Mouse (Mus musculus) frontal cortex, postnatal 36 days (tissue): ENCODE measurements around the gene Sult4a1.

Source experiments
- DNase-seq, 2 experiments: peaks; one replicate each; pipeline ENCODE4 v3.0.0; 2022; ENCODE audit warnings: low spot score in 2 of 2

Gene Sult4a1

GRCm38 (mm10) chr15:84096051-84096450, 9.5 kb downstream of the Sult4a1 start:
- no peak for DNase-seq

- no peak for DNase-seq
Observed at GRCm38 (mm10) chr15:84094921-84095320, 10.6 kb downstream of the Sult4a1 start.

GRCm38 (mm10) chr15:84086775-84087174, 18.8 kb downstream of the Sult4a1 start:
- DNase-seq, result no peak

GRCm38 (mm10) chr15:84086364-84086763, 19.2 kb downstream of the Sult4a1 start:
- DNase-seq, result no peak

DNA sequence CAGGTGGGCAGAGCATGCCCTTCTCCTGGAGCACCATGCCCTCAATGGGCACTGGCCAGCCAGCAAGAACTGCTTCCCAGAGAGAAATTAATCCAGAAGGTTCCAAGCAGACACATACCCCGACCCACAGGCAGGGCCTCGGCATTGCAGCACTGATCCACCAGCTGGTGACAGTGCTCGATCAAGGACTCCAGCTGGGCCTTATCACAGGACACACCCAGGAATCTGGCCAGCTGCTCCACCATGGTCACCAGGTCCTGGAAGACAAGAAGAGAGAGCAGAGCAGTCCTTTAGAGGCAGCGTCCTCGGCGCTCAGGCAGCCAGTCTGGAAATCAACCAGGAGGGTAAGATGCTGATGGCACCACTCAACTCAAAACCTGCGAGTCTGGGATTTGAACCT, 25.5 kb downstream of the Sult4a1 start:
- DNase-seq, result no peak

GRCm38 (mm10) chr15:84079519-84079918, 26.0 kb downstream of the Sult4a1 start:
- peak; percentile 66 to 73 for DNase-seq

DNA sequence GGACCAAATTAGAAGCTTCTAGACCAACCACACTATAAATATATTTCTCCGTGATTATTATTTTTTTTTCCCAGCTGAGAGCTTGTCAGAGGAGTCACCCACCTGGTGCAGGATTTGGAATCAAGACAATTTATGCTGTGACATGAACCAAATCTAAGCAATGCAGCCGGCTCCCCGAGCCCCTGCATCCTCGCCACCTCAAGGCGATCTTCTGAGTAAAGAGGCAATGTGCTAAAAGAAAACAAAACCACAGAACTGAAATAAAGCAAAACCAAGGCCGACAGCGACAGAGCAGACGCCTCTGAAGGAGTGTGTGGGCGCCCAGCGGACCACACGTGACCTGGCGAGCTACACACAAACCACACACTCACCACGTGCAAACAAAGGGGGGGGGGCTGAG, 26.9 kb downstream of the Sult4a1 start:
- peak in 1 of 2 experiments; percentile 70 for DNase-seq

DNA sequence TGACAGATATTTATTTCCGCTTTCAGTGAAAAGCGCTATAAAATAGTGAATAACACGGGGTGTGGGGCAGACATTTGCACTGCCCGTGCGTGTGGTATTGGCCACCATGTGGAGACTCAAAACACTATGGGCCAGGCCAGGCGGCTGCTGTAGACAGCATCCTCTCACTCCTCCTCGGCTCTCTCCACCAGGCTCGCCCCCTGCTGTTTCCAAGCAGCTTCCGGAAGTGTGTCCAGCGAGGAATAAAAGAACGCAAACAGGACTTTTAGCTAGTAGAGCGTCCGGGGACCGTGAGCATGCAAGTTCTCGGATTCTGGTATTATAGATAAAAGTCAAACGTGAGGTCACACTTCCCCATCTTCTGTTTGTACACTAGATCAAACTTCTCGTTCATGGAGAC, 28.4 kb downstream of the Sult4a1 start:
- DNase-seq, result no peak

GRCm38 (mm10) chr15:84074705-84075185, 30.8 kb downstream of the Sult4a1 start:
- DNase-seq, result no peak

- peak; percentile 76 for DNase-seq
Observed at GRCm38 (mm10) chr15:84073911-84074704, 31.4 kb downstream of the Sult4a1 start.

GRCm38 (mm10) chr15:84073058-84073457, 32.5 kb downstream of the Sult4a1 start:
- DNase-seq, result no peak

GRCm38 (mm10) chr15:84072226-84072625, 33.3 kb downstream of the Sult4a1 start:
- peak; percentile 90 to 95 for DNase-seq

DNA sequence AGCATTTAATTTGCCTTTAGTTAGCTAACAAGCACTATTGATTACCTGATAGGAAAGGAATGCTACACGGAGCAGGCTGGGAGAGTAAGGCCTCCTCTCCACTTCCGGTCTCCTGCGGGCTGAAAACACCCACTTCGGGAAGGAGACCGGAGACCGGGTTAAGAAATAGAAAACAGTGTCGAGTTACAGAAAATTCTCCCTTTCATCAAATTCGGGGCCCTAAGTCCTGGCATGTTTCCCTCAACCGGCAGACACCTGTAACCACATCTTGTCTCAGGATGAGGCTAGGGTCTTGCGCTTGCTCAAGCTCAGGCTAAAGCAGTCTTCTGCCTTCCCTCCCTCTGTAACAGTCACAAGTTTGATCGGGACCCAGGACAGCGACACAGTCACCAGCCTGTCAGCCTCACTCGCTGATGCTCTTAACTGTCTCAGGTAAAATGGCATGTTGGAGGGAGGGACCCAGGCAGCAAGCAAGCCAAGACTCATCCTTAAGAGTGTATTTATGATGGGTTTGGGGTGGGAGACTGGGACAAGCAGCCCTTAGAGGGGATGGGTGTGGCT, 35.4 kb downstream of the Sult4a1 start:
- DNase-seq, result no peak

DNA sequence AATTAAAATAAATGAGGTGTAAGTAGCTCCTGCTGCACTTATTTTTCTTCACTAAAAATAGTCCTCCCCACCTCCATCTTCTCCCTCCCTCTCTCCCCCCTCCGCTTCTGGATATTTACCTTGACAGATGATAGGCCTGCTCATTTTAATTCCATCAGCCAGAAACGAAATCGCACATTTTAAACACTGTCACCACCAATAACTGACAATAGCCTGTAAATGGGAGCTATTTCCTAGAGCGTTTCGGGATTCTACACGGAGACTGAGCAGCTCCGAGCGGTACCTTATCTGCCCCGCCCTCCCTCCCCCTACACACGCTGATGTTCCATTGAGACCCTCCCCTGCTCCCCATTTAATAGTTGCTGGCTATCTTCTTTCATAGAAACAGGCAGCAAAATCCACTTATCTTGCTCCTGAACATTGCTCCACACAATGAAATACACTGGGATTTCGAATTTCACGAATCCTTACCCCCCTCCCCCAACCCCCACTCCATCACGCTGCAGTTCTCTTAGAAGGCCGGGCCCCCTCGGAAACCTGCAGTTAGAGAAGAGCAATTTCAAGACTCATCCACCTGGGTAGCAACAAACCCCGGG, 36.0 kb downstream of the Sult4a1 start:
- DNase-seq, result no peak

- DNase-seq, result no peak
Observed at GRCm38 (mm10) chr15:84065701-84066100, 39.9 kb downstream of the Sult4a1 start.

GRCm38 (mm10) chr15:84065140-84065539, 40.4 kb downstream of the Sult4a1 start, which contains the start of gene Efcab6:
Gene Efcab6 (minus strand): TSS chr15:84065379.
- DNase-seq, result peak; percentile 67 to 74

- no peak for DNase-seq
Observed at GRCm38 (mm10) chr15:84058841-84059240, 46.7 kb downstream of the Sult4a1 start.

DNA sequence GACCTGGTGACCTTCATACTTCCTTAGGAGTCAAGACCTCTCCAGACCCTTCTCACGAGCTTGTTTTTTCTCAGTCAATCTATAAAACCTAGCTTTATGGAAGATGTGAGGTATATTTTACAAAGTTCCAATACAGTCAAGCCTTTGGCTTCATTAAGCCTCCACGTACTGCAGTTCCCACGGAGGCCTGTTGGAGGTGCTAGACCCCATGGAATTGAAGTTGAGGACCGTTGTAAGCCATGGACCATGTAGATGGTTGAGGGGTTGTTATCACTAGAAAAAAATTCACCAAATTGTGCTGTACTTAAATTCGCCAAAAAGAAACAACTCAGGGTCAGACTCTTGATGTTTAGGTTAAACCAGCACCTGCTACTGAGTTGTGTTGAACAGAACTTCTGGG, 49.5 kb downstream of the Sult4a1 start:
- DNase-seq, result no peak

DNA sequence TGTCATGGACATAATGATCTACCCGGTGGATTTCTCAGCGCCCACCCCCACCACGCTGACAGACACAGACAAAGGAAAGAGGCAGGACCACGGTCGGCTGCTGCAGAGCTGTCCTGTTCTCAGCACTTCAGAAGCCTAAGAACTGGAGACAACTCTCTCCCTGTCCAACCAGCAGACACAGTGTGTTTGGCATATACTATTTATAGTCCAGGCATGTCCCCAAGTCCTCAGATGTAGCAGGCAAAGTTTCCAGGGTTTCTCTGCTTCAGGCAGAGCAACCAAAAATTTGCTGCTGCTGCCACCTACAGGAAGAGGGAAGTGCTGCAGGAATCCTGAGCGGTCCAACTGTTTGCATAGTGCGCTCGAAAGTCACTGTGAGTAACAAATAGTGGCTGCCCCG, 51.7 kb downstream of the Sult4a1 start:
- DNase-seq, result peak; percentile 87 to 90

- no peak for DNase-seq
Observed at GRCm38 (mm10) chr15:84053240-84053639, 52.3 kb downstream of the Sult4a1 start.

DNA sequence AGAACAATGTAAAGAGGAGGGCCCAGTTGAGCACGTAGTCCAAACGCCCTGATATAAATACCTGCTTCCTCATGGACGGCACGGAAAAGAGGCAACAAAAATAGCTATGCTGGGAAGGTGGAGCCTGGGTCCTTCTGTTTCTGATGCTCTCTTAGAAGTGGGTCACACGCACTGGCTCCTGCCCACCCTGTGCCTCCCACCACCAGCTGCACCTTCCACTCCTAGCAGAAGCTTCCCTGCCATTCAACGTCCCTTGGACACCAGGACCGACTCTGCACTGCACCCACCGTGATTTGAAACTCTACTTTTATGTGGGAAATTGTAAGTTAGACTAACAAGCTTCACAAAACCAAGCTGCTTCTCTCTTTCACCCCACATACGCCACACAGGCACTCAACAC, 53.2 kb downstream of the Sult4a1 start:
- no peak for DNase-seq

DNA sequence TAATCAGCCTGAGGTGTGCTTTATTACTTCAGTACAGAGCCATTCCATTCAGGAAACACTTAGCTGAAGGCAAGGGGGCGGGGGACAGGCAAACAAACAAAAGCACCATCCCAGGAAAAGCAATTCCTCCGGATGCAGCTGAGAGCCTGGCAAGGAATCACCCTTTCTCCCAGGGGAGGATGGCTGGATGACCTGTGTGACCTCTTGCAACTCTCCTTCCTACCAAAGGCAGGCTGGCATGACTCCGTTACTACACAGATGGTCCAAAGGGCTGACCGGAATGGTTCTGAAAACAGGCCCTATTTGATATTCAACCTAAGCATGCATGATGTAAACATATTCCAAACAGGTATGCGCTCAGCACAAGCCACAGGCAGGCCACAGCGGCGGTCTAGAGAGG, 56.0 kb downstream of the Sult4a1 start:
- no peak for DNase-seq

DNA sequence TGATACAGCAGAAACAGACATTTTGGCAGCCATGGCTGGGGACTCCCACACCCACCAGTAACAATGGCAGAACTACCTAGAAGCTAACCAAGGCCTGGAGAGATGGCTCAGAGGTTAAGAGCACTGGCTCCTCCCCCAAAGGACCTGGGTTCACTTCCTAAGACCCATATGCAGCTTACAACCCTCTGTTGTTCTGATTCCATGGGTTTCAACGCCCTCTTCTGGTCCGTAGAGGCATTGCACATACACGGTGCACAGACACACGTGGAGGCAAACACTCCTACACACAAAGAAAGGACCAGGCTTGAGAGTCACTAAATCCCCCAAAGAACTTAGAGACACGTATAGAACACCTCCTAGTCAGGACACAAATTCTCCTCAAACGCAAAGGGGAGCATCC, 60.0 kb downstream of the Sult4a1 start:
- no peak for DNase-seq
